Mouse (Mus musculus): ENCODE measurements around the gene Ifna7.
"Not testable (repeated sequence)": the region's sequence is repeated elsewhere in the genome, so short reads cannot be mapped to it uniquely, and the experiment has no call there.

Gene Ifna7

DNA sequence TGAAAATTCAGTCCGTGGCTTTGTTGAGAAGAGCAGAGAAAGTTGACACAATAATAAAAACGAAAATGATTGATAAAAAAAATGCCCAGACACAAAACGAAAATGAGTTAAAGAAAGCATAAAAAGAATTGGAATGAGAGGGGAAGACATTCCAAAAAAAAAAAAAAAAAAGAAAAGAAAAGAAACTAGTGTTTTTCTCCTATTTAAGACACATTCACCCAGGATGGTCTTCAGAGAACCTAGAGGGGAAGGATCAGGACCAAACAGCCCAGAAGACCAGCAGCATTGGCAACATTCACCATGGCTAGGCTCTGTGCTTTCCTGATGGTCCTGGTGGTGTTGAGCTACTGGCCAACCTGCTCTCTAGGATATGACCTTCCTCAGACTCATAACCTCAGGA is at the start of gene Ifna7:
TSS of gene Ifna7 (plus strand) at position 301 of the 400 bp plus-strand sequence.
- DNase-seq (ENCODE audit: low spot score in 2 of 2) = no peak

DNA sequence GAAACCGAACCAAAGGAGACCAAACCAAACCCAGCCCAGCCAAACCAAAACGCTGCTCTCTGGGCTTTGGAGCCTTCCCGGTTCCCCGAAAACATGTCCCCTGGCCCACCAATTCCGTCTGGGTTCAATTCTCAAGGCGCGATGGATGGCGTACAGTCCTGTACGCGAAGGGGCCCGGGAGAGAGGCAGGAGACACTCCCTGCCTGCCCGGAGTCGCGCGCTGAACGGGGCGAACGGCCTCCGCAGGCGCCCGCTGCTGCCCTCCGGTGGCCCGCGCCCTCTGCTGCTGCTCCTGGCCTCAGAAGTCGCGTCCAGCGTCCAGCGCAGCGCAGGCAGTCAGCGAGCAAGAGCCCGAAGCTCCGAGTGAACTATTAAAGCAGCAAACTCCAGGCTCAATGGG is 42.5 kb upstream of the Ifna7 start, which contains the start of gene Gm13290:
TSS of gene Gm13290 (plus strand) at position 301 of the 400 bp plus-strand sequence.
- DNase-seq (ENCODE audit: low spot score in 2 of 2) = not testable (repeated sequence)

DNA sequence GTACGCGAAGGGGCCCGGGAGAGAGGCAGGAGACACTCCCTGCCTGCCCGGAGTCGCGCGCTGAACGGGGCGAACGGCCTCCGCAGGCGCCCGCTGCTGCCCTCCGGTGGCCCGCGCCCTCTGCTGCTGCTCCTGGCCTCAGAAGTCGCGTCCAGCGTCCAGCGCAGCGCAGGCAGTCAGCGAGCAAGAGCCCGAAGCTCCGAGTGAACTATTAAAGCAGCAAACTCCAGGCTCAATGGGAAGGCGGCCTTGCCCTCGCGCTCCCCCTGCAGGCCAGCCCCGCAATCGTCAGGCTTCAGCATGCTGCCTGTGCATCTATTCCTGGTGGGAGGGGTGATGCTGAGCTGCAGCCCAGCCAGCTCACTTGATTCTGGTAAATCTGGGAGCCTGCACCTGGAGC is 39.4 kb upstream of the Ifna7 start, which contains the start of gene Gm13289:
TSS of gene Gm13289 (plus strand) at position 301 of the 400 bp plus-strand sequence.
- DNase-seq (ENCODE audit: low spot score in 2 of 2) = not testable (repeated sequence)

DNA sequence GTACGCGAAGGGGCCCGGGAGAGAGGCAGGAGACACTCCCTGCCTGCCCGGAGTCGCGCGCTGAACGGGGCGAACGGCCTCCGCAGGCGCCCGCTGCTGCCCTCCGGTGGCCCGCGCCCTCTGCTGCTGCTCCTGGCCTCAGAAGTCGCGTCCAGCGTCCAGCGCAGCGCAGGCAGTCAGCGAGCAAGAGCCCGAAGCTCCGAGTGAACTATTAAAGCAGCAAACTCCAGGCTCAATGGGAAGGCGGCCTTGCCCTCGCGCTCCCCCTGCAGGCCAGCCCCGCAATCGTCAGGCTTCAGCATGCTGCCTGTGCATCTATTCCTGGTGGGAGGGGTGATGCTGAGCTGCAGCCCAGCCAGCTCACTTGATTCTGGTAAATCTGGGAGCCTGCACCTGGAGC is 36.5 kb upstream of the Ifna7 start, which contains the start of gene Gm13272:
TSS of gene Gm13272 (plus strand) at position 301 of the 400 bp plus-strand sequence.
- not testable (repeated sequence) for DNase-seq (ENCODE audit: low spot score in 2 of 2)

DNA sequence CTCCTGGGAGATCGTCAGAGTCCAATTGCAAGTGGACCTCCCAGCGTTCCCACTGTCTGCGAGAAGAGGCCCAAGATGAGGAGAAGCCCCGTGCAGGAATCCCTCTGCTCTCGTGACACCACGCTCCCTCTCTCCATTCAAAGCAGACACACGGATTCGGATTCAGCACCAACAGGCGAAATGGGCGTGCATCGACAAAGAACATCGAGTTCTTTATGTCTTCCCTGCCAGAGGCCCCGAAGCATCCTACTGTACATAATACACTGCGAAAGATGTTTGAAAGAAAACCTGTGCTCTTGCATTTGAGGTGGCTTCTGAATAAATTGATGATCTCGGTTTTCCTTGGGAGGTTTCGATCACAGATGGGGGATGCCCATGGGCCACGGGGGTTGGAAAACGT is 35.7 kb upstream of the Ifna7 start:
- not testable (repeated sequence) for DNase-seq (ENCODE audit: low spot score in 2 of 2)

DNA sequence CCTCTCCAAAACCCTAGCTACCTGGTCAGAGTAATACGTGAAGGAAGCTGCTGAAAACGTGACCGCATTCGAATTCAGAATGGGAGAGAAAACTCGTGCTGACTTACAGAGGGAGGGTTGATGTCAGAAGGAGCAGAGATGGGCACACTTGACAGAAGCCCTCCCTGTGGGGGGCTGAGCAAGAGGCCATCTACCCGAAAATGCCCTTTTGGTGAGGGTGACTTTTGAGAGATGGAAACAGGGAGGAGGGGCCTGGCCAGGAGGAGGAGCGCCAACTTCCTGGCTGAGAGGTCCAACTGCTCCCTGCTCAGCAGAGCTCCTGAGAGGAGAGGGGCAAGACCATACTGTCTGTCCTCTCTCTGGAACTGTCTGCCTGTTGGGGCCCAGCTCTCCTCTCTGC is 34.2 kb upstream of the Ifna7 start, which contains the start of gene Ifnz:
TSS of gene Ifnz (plus strand) at position 301 of the 400 bp plus-strand sequence.
- not testable (repeated sequence) for DNase-seq (ENCODE audit: low spot score in 2 of 2)

DNA sequence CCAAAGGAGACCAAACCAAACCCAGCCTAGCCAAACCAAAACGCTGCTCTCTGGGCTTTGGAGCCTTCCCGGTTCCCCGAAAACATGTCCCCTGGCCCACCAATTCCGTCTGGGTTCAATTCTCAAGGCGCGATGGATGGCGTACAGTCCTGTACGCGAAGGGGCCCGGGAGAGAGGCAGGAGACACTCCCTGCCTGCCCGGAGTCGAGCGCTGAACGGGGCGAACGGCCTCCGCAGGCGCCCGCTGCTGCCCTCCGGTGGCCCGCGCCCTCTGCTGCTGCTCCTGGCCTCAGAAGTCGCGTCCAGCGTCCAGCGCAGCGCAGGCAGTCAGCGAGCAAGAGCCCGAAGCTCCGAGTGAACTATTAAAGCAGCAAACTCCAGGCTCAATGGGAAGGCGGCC is 33.7 kb upstream of the Ifna7 start:
- DNase-seq (ENCODE audit: low spot score in 2 of 2) = not testable (repeated sequence)

DNA sequence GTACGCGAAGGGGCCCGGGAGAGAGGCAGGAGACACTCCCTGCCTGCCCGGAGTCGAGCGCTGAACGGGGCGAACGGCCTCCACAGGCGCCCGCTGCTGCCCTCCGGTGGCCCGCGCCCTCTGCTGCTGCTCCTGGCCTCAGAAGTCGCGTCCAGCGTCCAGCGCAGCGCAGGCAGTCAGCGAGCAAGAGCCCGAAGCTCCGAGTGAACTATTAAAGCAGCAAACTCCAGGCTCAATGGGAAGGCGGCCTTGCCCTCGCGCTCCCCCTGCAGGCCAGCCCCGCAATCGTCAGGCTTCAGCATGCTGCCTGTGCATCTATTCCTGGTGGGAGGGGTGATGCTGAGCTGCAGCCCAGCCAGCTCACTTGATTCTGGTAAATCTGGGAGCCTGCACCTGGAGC is 30.6 kb upstream of the Ifna7 start, which contains the start of gene Gm13276:
TSS of gene Gm13276 (plus strand) at position 301 of the 400 bp plus-strand sequence.
- DNase-seq (ENCODE audit: low spot score in 2 of 2) = not testable (repeated sequence)

DNA sequence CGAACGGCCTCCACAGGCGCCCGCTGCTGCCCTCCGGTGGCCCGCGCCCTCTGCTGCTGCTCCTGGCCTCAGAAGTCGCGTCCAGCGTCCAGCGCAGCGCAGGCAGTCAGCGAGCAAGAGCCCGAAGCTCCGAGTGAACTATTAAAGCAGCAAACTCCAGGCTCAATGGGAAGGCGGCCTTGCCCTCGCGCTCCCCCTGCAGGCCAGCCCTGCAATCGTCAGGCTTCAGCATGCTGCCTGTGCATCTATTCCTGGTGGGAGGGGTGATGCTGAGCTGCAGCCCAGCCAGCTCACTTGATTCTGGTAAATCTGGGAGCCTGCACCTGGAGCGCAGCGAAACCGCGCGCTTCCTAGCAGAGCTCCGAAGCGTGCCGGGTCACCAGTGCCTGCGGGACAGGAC is 27.6 kb upstream of the Ifna7 start, which contains the start of gene Gm13277:
TSS of gene Gm13277 (plus strand) at position 231 of the 400 bp plus-strand sequence.
- peak; percentile 53 to 73 for DNase-seq (ENCODE audit: low spot score in 2 of 2)

DNA sequence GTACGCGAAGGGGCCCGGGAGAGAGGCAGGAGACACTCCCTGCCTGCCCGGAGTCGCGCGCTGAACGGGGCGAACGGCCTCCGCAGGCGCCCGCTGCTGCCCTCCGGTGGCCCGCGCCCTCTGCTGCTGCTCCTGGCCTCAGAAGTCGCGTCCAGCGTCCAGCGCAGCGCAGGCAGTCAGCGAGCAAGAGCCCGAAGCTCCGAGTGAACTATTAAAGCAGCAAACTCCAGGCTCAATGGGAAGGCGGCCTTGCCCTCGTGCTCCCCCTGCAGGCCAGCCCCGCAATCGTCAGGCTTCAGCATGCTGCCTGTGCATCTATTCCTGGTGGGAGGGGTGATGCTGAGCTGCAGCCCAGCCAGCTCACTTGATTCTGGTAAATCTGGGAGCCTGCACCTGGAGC is 24.8 kb upstream of the Ifna7 start, which contains the start of gene Gm13278:
TSS of gene Gm13278 (plus strand) at position 301 of the 400 bp plus-strand sequence.
- not testable (repeated sequence) for DNase-seq (ENCODE audit: low spot score in 2 of 2)

DNA sequence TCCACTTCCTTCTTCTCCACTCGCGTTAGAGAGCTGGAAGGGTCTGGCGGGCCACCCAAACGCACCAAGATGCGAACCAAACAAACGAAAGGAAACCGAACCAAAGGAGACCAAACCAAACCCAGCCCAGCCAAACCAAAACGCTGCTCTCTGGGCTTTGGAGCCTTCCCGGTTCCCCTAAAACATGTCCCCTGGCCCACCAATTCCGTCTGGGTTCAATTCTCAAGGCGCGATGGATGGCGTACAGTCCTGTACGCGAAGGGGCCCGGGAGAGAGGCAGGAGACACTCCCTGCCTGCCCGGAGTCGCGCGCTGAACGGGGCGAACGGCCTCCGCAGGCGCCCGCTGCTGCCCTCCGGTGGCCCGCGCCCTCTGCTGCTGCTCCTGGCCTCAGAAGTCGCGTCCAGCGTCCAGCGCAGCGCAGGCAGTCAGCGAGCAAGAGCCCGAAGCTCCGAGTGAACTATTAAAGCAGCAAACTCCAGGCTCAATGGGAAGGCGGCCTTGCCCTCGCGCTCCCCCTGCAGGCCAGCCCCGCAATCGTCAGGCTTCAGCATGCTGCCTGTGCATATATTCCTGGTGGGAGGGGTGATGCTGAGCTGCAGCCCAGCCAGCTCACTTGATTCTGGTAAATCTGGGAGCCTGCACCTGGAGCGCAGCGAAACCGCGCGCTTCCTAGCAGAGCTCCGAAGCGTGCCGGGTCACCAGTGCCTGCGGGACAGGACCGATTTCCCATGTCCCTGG is 21.9 kb upstream of the Ifna7 start, which contains the start of gene Gm13275:
TSS of gene Gm13275 (plus strand) at position 552 of the 740 bp plus-strand sequence.
- DNase-seq (ENCODE audit: low spot score in 2 of 2) = peak; percentile 88 to 90

DNA sequence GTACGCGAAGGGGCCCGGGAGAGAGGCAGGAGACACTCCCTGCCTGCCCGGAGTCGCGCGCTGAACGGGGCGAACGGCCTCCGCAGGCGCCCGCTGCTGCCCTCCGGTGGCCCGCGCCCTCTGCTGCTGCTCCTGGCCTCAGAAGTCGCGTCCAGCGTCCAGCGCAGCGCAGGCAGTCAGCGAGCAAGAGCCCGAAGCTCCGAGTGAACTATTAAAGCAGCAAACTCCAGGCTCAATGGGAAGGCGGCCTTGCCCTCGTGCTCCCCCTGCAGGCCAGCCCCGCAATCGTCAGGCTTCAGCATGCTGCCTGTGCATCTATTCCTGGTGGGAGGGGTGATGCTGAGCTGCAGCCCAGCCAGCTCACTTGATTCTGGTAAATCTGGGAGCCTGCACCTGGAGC is 18.9 kb upstream of the Ifna7 start, which contains the start of gene Gm13279:
TSS of gene Gm13279 (plus strand) at position 301 of the 400 bp plus-strand sequence.
- DNase-seq (ENCODE audit: low spot score in 2 of 2) = not testable (repeated sequence)

DNA sequence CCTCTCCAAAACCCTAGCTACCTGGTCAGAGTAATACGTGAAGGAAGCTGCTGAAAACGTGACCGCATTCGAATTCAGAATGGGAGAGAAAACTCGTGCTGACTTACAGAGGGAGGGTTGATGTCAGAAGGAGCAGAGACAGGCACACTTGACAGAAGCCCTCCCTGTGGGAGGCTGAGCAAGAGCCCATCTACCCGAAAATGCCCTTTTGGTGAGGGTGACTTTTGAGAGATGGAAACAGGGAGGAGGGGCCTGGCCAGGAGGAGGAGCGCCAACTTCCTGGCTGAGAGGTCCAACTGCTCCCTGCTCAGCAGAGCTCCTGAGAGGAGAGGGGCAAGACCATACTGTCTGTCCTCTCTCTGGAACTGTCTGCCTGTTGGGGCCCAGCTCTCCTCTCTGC is 16.7 kb upstream of the Ifna7 start, which contains the start of gene Gm13285:
TSS of gene Gm13285 (plus strand) at position 301 of the 400 bp plus-strand sequence.
- DNase-seq (ENCODE audit: low spot score in 2 of 2) = not testable (repeated sequence)

DNA sequence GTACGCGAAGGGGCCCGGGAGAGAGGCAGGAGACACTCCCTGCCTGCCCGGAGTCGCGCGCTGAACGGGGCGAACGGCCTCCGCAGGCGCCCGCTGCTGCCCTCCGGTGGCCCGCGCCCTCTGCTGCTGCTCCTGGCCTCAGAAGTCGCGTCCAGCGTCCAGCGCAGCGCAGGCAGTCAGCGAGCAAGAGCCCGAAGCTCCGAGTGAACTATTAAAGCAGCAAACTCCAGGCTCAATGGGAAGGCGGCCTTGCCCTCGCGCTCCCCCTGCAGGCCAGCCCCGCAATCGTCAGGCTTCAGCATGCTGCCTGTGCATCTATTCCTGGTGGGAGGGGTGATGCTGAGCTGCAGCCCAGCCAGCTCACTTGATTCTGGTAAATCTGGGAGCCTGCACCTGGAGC is 13.1 kb upstream of the Ifna7 start, which contains the start of gene Gm13287:
TSS of gene Gm13287 (plus strand) at position 301 of the 400 bp plus-strand sequence.
- DNase-seq (ENCODE audit: low spot score in 2 of 2) = not testable (repeated sequence)

DNA sequence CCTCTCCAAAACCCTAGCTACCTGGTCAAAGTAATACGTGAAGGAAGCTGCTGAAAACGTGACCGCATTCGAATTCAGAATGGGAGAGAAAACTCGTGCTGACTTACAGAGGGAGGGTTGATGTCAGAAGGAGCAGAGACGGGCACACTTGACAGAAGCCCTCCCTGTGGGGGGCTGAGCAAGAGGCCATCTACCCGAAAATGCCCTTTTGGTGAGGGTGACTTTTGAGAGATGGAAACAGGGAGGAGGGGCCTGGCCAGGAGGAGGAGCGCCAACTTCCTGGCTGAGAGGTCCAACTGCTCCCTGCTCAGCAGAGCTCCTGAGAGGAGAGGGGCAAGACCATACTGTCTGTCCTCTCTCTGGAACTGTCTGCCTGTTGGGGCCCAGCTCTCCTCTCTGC is 10.8 kb upstream of the Ifna7 start, which contains the start of gene Gm13288:
TSS of gene Gm13288 (plus strand) at position 301 of the 400 bp plus-strand sequence.
- DNase-seq (ENCODE audit: low spot score in 2 of 2) = not testable (repeated sequence)

DNA sequence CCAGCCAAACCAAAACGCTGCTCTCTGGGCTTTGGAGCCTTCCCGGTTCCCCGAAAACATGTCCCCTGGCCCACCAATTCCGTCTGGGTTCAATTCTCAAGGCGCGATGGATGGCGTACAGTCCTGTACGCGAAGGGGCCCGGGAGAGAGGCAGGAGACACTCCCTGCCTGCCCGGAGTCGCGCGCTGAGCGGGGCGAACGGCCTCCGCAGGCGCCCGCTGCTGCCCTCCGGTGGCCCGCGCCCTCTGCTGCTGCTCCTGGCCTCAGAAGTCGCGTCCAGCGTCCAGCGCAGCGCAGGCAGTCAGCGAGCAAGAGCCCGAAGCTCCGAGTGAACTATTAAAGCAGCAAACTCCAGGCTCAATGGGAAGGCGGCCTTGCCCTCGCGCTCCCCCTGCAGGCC is 10.3 kb upstream of the Ifna7 start:
- peak; percentile 34 to 35 for DNase-seq (ENCODE audit: low spot score in 2 of 2)

DNA sequence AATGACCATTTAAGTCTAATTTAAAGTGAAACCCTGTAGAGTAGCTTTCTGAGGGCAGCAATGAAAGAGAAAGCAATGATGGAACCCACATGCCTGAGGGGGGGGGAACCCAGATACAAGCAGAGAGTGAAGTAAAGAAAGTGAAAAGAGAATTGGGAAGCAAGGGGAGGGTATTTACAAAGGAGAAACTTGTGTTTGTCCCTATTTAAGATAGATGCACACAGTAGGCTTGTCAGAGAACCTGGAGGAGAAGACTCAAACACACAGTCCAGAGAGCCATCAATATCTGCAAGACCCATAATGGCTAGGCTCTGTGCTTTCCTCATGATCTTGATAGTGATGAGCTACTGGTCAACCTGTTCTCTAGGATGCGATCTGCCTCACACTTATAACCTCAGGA is 3.6 kb downstream of the Ifna7 start, which contains the start of gene Ifna11:
TSS of gene Ifna11 (plus strand) at position 301 of the 400 bp plus-strand sequence.
- DNase-seq (ENCODE audit: low spot score in 2 of 2) = no peak

DNA sequence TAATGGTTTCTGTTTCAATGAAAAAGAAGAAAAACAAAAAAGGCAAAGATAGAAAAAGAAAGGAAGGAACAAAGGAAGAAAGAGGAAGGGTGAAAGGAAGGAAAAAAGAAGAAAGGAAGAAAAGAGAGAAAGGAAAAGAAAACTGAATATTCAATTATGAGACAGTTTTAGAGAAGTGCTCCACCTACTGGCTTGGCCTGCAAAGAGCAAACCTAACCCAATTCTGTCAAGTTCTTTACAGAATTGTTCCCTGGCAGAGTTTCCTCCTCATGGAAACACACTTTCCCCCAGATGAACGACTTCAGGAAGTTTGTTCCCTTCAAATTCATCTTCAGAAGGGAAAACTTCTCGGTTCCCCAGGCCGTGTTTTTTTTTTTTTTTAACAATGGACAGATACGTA is 7.0 kb downstream of the Ifna7 start:
- DNase-seq (ENCODE audit: low spot score in 2 of 2) = no peak

DNA sequence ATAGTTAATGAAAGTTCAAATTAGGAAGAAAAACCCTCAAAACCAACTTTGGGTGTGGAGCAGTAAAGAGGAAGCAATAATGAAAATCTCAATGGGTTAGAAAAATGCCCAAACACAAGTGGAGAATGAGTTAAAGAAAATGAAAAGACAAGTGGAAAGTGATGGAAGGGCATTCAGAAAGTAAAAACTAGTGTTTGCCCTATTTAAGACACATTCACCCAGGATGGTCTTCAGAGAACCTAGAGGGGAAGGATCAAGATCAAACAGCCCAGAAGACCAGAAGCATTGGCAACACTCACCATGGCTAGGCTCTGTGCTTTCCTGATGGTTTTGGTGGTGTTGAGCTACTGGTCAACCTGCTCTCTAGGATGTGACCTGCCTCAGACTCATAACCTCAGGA is 11.1 kb downstream of the Ifna7 start, which contains the start of gene Ifna6:
TSS of gene Ifna6 (plus strand) at position 301 of the 400 bp plus-strand sequence.
- DNase-seq (ENCODE audit: low spot score in 2 of 2) = not testable (repeated sequence)

DNA sequence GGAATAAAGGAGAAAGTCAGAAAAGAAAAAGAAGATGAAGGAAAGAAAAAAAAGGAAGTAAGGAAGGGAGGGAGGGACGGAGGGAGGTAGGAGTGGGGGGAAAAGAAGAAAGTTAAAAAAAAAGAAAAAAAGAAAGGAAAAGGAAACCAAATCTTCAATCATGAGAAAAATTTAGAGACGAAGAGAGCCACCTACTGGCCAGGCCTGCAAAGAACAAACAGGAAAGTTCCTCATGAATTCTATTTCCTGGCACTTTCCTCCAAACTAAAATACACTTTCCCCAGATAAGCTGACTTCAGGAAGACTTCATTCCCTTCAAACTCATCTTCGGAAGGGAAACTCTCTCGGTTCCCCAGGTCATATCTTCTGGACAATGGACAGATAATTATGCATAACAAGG is 14.5 kb downstream of the Ifna7 start:
- no peak for DNase-seq (ENCODE audit: low spot score in 2 of 2)

DNA sequence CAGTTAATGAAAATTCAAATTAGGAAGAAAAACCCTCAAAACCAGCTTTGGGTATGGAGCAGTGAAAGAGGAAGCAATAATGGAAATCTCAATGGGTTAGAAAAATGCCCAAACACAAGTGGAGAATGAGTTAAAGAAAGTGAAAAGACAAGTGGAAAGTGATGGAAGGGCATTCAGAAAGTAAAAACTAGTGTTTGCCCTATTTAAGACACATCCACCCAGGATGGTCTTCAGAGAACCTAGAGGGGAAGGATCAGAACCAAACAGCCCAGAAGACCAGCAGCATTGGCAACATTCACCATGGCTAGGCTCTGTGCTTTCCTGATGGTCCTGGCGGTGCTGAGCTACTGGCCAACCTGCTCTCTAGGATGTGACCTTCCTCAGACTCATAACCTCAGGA is 19.2 kb downstream of the Ifna7 start, which contains the start of gene Ifna5:
TSS of gene Ifna5 (plus strand) at position 301 of the 400 bp plus-strand sequence.
- DNase-seq (ENCODE audit: low spot score in 2 of 2) = not testable (repeated sequence)

DNA sequence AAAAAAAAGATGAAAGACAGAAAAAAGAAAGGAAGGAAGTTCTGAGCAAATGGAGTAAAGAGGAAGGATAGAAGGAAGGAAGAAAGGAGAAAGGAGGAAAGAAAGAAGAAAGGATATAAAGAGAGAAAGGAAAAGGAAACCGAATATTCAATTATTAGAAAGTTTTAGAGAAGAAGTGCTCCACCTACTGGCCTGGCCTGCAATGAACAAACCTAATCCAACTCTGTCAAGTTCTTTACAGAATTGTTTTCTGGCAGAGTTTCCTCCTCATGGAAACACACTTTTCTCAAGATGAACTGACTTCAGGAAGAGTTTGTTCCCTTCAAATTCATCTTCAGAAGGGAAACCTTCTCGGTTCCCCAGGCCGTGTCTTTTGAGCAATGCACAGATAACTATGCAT is 22.8 kb downstream of the Ifna7 start:
- no peak for DNase-seq (ENCODE audit: low spot score in 2 of 2)

Measured in heart, adult 9 months (tissue).